Mouse (Mus musculus) adrenal gland, postnatal 25 days (tissue): ENCODE results near the gene Tet3. TPM values are rescaled to one million over a fixed set of nuclear protein-coding genes. Genes with fewer than 3 reads are reported as not detected.
A peak's percentile ranks its signal among the peaks of the same experiment; 100 is the strongest.

Source experiments
- DNase-seq: peaks from one replicate; pipeline ENCODE4 v3.0.0; 2021; ENCODE audit warnings: mixed read lengths
- total RNA-seq: library from RNA; stranded (reverse); gene quantifications from 2 replicates; pipeline ENCODE4 v1.2.3, GENCODE M21; 2021

Tet3 gene
- total RNA-seq, 1 experiment from 2014 or later = 52.6 TPM

- no peak for DNase-seq
Measured at GRCm38 (mm10) chr6:83414601-83415355, 44.1 kb downstream of the Tet3 start.

DNA sequence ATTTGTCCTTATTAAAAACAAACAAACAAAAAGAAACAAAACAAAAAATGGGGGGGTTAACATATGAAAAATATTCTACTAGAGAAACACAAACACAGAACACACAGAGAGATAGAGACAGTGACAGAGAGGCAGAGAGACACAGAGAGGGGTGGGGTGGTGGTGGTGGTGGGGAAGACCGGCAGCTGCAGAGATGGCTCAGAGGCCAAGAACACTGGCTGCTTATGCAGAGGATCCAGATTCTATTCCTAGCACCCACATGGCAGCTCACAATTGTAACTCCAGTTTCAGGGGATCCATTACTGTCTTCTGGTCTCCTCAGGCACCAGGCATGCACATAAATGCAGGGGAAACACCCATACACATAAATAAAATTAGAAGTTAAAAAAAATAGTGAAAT is 45.2 kb downstream of the Tet3 start:
- DNase-seq = no peak

GRCm38 (mm10) chr6:83412854-83413401 is 46.0 kb downstream of the Tet3 start:
- DNase-seq = peak; percentile 34

DNA sequence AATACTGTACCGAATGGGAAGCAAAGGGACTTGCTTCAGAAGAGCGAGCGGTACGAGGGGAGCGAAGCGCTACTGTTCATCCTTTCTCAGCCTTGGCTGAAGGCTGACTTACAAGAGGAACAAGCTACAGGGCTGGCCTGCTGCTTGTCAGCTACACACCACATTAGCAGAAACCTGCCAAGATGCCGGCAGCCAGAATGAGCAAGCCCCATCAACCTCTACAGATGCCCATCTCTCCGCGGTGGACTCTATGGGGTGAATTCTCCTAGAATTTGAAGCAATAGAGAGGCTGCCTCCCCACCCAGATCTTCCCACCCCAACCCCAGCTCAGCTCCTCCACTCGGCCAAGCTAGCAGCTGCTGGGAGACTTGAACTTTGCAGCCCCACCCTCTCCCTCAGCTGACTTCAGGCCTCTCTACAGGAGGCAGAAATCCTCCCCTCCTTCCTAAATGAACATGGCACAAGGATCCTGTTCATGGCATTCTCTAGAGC is 46.5 kb downstream of the Tet3 start:
- no peak for DNase-seq

GRCm38 (mm10) chr6:83411635-83412361 is 47.1 kb downstream of the Tet3 start:
- no peak for DNase-seq

GRCm38 (mm10) chr6:83410046-83410706 is 48.7 kb downstream of the Tet3 start:
- DNase-seq = no peak

GRCm38 (mm10) chr6:83408510-83408909 is 50.4 kb downstream of the Tet3 start:
- DNase-seq = no peak

GRCm38 (mm10) chr6:83405511-83406064 is 53.3 kb downstream of the Tet3 start:
- DNase-seq = no peak

- DNase-seq = no peak
Measured at GRCm38 (mm10) chr6:83404571-83404970, 54.3 kb downstream of the Tet3 start.

- DNase-seq = no peak
Measured at GRCm38 (mm10) chr6:83403481-83403880, 55.4 kb downstream of the Tet3 start.

GRCm38 (mm10) chr6:83399790-83400189 is 59.1 kb downstream of the Tet3 start:
- no peak for DNase-seq

GRCm38 (mm10) chr6:83397728-83398127 is 61.2 kb downstream of the Tet3 start:
- DNase-seq = no peak

DNA sequence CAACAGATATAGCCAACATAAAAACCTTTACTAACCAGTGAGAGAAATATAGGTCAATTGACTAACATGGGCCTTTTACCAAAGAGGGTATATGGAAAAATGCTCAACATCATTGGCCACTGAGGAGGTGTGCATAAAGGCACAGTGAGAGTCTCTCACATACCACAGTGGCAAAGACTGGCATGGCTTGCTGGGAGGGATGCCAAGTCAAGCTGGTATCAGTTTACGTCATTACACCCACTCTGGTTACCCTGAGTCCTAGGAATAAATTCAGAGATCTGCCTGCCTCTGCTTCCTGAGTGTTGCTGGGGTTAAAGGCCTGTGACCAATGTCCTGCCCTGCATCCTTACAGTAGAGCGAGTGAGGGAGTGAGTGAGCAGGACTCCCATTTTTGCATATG is 62.2 kb downstream of the Tet3 start:
- DNase-seq = no peak

- DNase-seq = no peak
Measured at GRCm38 (mm10) chr6:83395544-83396229, 63.2 kb downstream of the Tet3 start.

DNA sequence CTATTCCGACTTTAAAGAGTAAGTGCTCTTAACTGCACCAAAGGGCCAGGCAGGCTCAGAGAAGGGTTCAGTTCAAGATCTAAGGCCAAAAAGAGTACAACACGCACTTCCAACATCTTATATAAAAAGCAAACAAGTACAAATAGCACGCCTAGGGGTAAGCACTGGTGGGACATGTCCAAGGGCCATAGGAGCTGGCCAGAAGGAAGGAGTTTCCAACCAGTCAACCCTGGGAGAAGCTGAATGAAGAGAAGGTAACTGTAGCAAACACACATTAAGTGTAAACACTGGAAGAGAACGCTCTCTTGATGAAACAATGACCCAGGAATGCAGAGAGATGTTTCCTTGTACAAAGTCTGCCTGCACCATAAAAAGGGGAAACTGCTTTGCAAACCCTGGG is 64.8 kb downstream of the Tet3 start:
- DNase-seq = no peak

GRCm38 (mm10) chr6:83392166-83392780 is 66.6 kb downstream of the Tet3 start:
- DNase-seq = no peak

DNA sequence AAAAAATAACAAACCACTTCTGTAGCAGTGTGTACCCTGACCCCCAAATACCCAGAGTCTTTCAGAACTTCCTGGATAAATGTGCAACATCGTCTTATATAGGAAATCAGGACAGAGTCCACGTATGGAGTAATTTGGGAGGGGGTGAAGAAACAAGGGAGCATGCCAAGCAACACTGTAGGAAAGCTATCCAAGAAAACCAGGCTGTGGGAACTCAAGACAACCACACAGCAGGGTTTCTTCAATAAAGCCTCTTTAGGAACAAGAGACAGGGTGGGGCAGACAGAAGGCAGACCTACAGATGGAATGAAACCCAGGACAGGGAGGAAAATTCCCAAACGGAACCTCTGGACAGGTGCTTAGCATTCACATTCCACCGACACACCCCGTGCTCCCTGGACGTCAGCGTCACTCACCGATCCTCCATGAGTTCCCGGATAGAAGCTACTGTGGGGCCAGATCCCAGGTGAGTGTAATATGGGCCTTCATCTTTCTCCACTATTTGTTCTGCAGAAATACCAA is 73.3 kb downstream of the Tet3 start:
- no peak for DNase-seq

DNA sequence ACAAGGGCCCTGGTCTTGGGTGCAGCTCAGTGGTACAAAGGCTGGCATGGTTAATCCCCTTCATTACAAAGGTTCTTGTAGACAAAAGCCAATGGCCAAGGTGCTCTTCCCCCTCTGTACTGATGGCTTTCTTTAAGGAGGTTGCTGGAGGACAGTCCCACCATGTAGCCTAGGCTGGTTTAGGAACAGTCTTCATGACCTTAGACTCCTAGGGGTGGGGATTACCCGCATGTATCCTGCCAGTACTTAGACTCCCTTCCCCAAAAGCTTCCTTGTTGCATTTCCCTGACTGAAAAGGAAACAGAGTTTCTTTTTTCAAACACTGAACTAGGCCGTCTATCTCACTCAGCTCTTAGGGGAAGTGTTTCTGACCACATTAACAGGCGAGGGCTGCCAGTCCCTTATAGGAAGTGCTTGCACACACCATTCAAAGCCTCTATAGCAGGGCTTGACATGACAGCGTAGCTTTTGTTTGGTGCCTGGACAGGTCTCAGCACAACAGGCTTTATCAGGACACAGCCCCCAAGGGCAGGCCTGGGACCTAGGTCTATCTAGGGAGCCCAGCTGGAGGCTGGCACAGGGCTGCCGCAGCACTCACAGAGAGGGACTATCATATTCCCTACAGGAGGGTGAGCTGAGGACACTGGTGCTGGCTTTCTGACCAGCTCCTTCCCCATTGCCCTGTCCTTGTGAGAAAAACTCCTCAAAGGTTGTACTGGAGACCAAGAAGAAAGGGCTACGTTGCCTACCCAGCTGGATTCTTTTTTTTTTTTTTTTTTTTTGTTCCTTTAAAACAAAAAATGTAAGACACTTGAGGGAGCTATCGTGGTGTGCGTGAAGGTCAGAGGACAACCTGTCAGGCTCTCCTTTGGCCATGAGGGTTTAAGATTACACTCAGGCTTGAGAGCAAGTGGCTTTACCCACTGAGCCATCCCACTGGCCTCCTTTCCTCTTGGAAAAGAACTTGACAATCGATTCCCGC is 77.1 kb downstream of the Tet3 start:
- no peak for DNase-seq

- DNase-seq = no peak
Measured at GRCm38 (mm10) chr6:83373704-83374300, 85.1 kb downstream of the Tet3 start.
